Mouse (Mus musculus): ENCODE data around the gene B230104I21Rik. TPM values are rescaled to one million over a fixed set of nuclear protein-coding genes. Genes with fewer than 3 reads are reported as not detected.
A peak's percentile ranks its signal among the peaks of the same experiment; 100 is the strongest.

B230104I21Rik gene
- polyA plus RNA-seq, 1 experiment from 2014 or later = 0.27 TPM

DNA sequence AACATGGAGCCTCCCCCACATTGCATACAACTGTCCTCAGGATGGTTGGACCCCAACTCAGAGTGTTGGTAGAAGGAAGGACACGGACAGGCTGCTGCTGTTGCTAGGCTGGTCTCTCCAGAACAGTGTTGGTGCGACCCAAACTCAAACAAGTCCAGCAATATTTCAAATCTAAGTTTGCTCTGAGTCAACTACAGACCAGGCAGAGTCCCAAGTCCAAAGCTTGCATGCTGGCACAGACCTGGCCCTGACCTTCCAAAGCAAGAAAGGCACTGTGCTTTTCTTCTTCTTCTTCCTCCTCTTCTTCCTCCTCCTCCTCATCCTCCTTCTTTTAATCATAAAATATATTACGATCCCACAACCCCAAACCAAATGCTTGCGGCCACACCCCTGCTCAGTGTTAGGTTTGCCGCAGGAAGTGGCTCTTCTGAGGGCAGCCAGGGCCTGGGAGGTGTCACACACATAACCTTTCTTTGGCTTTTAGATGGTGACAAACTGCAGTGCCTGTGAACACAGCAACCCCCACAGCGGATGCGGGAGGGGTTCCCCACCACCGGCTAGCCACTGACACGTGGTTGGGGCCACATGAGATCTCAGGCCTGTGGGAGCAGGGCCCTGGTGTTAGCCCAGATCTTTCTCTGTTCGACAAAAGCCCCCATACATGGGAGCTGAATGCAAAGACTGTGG is 40.2 kb downstream of the B230104I21Rik start:
- WGBS = 82% methylated on average over 10 of the region's 10 CpGs
- Histone ChIP-seq H3K9ac (ENCODE audit: low read length) (no peak overlapping the region), H3K27me3 (ENCODE audit: control insufficient read depth, insufficient read depth, low read length) (no peaks in the 10 kb centered on the region), H3K36me3 (ENCODE audit: control insufficient read depth, insufficient read depth, low read length) (no peaks in the 10 kb centered on the region), H3K9me3 (ENCODE audit: control insufficient read depth, low read length) (no peaks in the 10 kb centered on the region), H3K27ac (ENCODE audit: low read depth, low read length) (no peak overlapping the region), H3K4me3 (ENCODE audit: low read depth, low read length) (no peak overlapping the region), H3K4me2 (ENCODE audit: low read depth) (no peak overlapping the region), H3K4me1 (ENCODE audit: control insufficient read depth, insufficient read depth, low read length) (peaks cover 10% of the 10 kb centered on the region)
- DNase-seq (ENCODE audit: low spot score) (no peak), ATAC-seq (ENCODE audit: insufficient read depth, low FRiP score, low TSS enrichment) (no peak)

DNA sequence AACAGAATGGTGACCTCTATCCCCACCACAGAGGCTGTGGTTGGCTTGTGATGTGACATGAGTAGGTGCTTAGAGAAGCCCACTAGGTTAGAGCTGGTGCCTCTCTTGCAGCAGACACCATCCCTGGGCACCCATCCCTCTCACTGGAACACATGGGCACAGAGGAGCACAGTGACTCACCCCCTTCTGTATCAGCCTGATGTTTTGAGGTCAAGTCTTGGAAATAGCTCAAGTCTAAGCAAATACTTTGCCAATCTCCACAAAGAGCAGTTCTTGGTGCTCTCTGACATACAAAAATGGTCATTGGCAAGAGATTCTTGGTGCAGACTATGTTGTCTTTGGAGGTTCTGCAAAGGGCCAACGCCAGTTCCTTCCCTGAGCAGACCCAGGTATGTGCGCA is 42.9 kb downstream of the B230104I21Rik start:
- Histone ChIP-seq H3K4me3 (ENCODE audit: low read depth, low read length) (no peak overlapping the region), H3K4me2 (ENCODE audit: low read depth) (no peak overlapping the region), H3K9me3 (ENCODE audit: control insufficient read depth, low read length) (no peaks in the 10 kb centered on the region), H3K36me3 (ENCODE audit: control insufficient read depth, insufficient read depth, low read length) (no peaks in the 10 kb centered on the region), H3K9ac (ENCODE audit: low read length) (no peak overlapping the region), H3K4me1 (ENCODE audit: control insufficient read depth, insufficient read depth, low read length) (no peaks in the 10 kb centered on the region), H3K27me3 (ENCODE audit: control insufficient read depth, insufficient read depth, low read length) (no peaks in the 10 kb centered on the region), H3K27ac (ENCODE audit: low read depth, low read length) (no peak overlapping the region)
- ATAC-seq (ENCODE audit: insufficient read depth, low FRiP score, low TSS enrichment) (no peak), DNase-seq (ENCODE audit: low spot score) (no peak)
- WGBS = 88% methylated on average over 2 of the region's 2 CpGs

DNA sequence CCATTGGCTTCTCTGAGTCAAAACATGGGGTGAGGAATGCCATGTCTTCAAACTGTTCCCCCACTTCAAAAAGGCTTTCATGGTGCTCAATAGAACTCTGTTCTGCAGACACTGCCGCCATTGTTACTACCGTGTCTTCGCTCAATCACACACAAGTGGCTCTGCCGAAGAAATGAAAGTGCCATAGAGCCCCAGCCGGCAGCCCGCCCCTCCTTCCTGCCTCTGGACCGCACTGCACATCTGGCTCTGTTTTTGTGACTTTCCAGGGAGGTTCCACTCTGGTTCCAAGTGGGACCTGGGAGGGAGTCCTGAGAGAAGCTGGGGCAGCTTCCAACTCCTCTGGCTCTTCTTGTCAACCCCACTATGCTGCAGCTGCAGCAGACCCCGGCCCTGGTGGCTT is 49.3 kb downstream of the B230104I21Rik start:
- Histone ChIP-seq H3K9ac (ENCODE audit: low read length) (no peak overlapping the region), H3K27ac (ENCODE audit: low read depth, low read length) (no peak overlapping the region), H3K36me3 (ENCODE audit: control insufficient read depth, insufficient read depth, low read length) (no peaks in the 10 kb centered on the region), H3K4me2 (ENCODE audit: low read depth) (no peak overlapping the region), H3K9me3 (ENCODE audit: control insufficient read depth, low read length) (no peaks in the 10 kb centered on the region), H3K27me3 (ENCODE audit: control insufficient read depth, insufficient read depth, low read length) (0 out of 2 replicates have a peak, but pooled peaks cover 2% of the 10 kb centered on the region), H3K4me1 (ENCODE audit: control insufficient read depth, insufficient read depth, low read length) (peaks cover 17% of the 10 kb centered on the region), H3K4me3 (ENCODE audit: low read depth, low read length) (no peak overlapping the region)
- DNase-seq (ENCODE audit: low spot score) (no peak), ATAC-seq (ENCODE audit: insufficient read depth, low FRiP score, low TSS enrichment) (no peak)
- 62% methylated on average over 8 of the region's 8 CpGs for WGBS

DNA sequence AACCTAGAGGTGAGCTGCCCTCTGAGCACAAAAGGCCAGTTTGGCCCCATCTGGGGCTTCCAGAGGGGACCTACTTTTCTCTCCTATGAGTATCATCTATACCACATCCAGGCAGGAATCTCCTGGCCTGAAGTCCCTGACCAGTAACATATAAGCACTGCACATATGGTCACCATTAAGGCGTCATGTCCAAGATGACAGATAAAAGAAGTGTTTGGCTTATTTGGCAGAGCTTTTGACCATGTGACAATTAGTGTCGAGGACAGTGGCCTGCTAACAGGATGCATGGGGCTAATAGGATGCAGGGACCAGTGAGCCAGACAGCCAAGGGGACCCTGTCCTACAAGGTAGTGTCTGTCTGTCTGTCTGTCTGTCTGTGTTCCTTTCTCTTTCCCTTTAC is 50.0 kb downstream of the B230104I21Rik start:
- H3K27ac ChIP-seq (ENCODE audit: low read depth, low read length) = no peak overlapping the region

DNA sequence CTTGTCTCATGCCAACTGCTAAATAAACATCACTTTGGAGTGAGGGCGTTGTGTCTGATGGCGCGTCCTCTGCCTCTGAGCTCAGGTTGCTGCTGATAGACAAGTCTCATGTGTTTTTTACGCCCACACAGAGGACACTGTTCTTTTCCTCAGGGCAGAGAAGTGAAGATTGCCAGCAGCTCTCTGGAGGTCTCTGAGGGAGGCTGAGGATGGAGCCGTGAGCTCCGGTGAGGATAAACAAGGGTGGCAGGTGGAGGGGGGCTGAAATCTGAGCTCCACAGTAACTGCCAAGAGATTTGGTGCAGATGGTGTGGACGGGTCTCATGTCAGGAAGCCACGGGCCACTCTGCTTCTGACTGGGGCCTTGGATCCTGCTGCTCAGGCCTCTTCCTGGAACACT is 50.9 kb downstream of the B230104I21Rik start:
- DNase-seq (ENCODE audit: low spot score) = no peak
- Histone ChIP-seq H3K27me3 (ENCODE audit: control insufficient read depth, insufficient read depth, low read length) (0 out of 2 replicates have a peak, but pooled peaks cover 2% of the 10 kb centered on the region), H3K4me1 (ENCODE audit: control insufficient read depth, insufficient read depth, low read length) (peaks cover 30% of the 10 kb centered on the region), H3K27ac (ENCODE audit: low read depth, low read length) (no peak overlapping the region), H3K9me3 (ENCODE audit: control insufficient read depth, low read length) (no peaks in the 10 kb centered on the region), H3K9ac (ENCODE audit: low read length) (no peak overlapping the region), H3K4me3 (ENCODE audit: low read depth, low read length) (no peak overlapping the region), H3K4me2 (ENCODE audit: low read depth) (no peak overlapping the region), H3K36me3 (ENCODE audit: control insufficient read depth, insufficient read depth, low read length) (no peaks in the 10 kb centered on the region)
- whole genome bisulfite sequencing = 52% methylated on average over 8 of the region's 8 CpGs
- ATAC-seq (ENCODE audit: insufficient read depth, low FRiP score, low TSS enrichment) = no peak

More for the DNA sequence above, 50.0 kb downstream of the B230104I21Rik start:
- no peaks in the 10 kb centered on the region for H3K36me3 ChIP-seq (ENCODE audit: control insufficient read depth, insufficient read depth, low read length)
- no peak overlapping the region for H3K4me3 ChIP-seq (ENCODE audit: low read depth, low read length)
- no peak overlapping the region for H3K9ac ChIP-seq (ENCODE audit: low read length)
- H3K4me2 ChIP-seq (ENCODE audit: low read depth) = no peak overlapping the region
- no peaks in the 10 kb centered on the region for H3K9me3 ChIP-seq (ENCODE audit: control insufficient read depth, low read length)
- WGBS = 68% methylated on average over 2 of the region's 2 CpGs
- H3K4me1 ChIP-seq (ENCODE audit: control insufficient read depth, insufficient read depth, low read length) = peaks cover 24% of the 10 kb centered on the region
- ATAC-seq (ENCODE audit: insufficient read depth, low FRiP score, low TSS enrichment) (no peak), DNase-seq (ENCODE audit: low spot score) (no peak)
- 0 out of 2 replicates have a peak, but pooled peaks cover 2% of the 10 kb centered on the region for H3K27me3 ChIP-seq (ENCODE audit: control insufficient read depth, insufficient read depth, low read length)

DNA sequence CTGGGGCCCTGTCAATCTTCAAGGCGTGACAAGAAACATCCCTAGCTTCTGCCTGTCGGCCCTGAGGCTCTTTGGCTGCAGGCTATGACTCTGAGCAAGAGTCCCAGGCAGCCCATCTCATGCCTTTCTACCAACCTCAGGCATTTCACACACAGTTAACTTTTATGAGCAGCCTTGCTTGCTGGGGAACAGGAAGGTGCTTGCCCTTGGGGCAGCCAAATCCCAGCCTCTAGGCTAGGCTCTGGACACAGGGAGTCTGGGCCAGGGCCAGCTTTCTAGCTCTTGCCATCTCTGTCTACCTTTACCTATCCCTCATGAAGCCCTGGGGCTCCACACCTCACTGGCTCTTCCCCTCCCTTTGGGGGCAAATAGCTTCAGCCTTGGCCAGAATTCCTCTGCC is 53.7 kb downstream of the B230104I21Rik start:
- H3K9ac ChIP-seq (ENCODE audit: low read length) = peak overlapping the region; percentile 29; the same call in 1 of the 2 replicates
- no peak for ATAC-seq (ENCODE audit: insufficient read depth, low FRiP score, low TSS enrichment)
- 0 out of 2 replicates have a peak overlapping the region, but pooled peaks have one; percentile 64 for H3K27ac ChIP-seq (ENCODE audit: low read depth, low read length)
- H3K4me3 ChIP-seq (ENCODE audit: low read depth, low read length) = no peak overlapping the region
- 69% methylated on average over 2 of the region's 2 CpGs for WGBS
- DNase-seq (ENCODE audit: low spot score) = no peak
- no peaks in the 10 kb centered on the region for H3K36me3 ChIP-seq (ENCODE audit: control insufficient read depth, insufficient read depth, low read length)
- 0 out of 2 replicates have a peak, but pooled peaks cover 2% of the 10 kb centered on the region for H3K27me3 ChIP-seq (ENCODE audit: control insufficient read depth, insufficient read depth, low read length)
- no peak overlapping the region for H3K4me2 ChIP-seq (ENCODE audit: low read depth)
- H3K4me1 ChIP-seq (ENCODE audit: control insufficient read depth, insufficient read depth, low read length) = peaks cover 41% of the 10 kb centered on the region
- no peaks in the 10 kb centered on the region for H3K9me3 ChIP-seq (ENCODE audit: control insufficient read depth, low read length)

DNA sequence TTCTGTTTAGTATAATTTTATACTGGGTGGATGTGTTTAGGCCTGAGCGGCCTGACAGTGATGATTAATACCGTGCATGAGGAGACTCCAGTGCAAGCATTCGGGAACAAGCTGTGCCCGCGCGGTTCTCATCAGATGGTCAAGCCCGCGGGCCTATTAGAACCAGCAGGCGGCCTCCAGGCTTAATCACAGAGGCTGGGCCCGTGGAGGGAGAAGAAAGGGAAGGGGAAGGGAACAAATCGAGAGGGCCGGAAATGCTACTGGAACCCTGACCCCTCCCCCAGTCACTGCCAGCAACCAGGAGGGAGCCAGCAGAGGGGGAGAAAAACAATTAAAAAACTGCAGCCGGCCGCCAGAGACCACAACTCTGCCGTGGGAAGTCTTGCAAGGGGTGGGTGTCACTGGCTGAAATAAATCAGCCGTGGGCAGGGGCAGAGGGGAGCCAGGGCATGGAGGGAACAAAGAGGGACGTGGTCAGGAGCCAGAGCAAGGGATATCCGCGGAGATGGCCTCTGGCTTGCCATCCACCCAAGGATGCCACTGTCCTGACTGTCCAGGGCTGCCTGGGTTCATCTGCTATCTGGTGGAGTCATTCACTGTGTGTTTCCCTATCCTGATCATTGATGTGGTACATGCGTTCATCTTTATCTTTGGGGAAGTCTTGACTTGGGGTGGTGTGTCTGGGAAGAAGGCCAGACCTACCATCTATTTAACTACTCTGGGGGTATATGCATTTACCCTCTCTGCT is 54.6 kb downstream of the B230104I21Rik start:
- 6% methylated on average over 20 of the region's 20 CpGs for WGBS
- H3K27ac ChIP-seq (ENCODE audit: low read depth, low read length) = peak overlapping the region; percentile 64
- no peaks in the 10 kb centered on the region for H3K9me3 ChIP-seq (ENCODE audit: control insufficient read depth, low read length)
- 0 out of 2 replicates have a peak, but pooled peaks cover 2% of the 10 kb centered on the region for H3K27me3 ChIP-seq (ENCODE audit: control insufficient read depth, insufficient read depth, low read length)
- no peak overlapping the region for H3K4me3 ChIP-seq (ENCODE audit: low read depth, low read length)
- ATAC-seq (ENCODE audit: insufficient read depth, low FRiP score, low TSS enrichment) = peak; percentile 78
- DNase-seq (ENCODE audit: low spot score) = peak; percentile 83
- peak overlapping the region; percentile 16; the same call in 1 of the 2 replicates for H3K4me2 ChIP-seq (ENCODE audit: low read depth)
- H3K36me3 ChIP-seq (ENCODE audit: control insufficient read depth, insufficient read depth, low read length) = no peaks in the 10 kb centered on the region
- H3K4me1 ChIP-seq (ENCODE audit: control insufficient read depth, insufficient read depth, low read length) = peaks cover 39% of the 10 kb centered on the region
- peak overlapping the region; percentile 29 for H3K9ac ChIP-seq (ENCODE audit: low read length)

DNA sequence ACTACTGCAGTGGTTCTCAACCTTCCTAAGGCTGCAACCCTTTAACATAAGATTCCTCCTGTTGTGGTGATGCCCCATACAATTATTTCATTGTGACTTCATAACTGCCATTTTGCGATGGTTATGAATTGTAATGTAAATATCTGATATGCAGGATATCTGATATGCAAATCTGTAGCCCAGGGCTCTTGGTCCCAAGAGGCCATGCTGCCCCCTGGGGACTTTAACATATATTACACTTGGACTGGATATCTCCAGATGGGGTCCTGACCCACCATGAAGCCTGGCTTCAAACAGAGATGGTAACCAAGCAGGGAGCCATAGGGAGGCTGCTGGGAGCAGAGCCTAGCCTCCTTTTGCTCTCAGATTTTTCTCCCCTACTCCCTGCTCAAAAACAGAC is 56.7 kb downstream of the B230104I21Rik start:
- Histone ChIP-seq H3K4me3 (ENCODE audit: low read depth, low read length) (no peak overlapping the region), H3K4me1 (ENCODE audit: control insufficient read depth, insufficient read depth, low read length) (peaks cover 31% of the 10 kb centered on the region), H3K36me3 (ENCODE audit: control insufficient read depth, insufficient read depth, low read length) (no peaks in the 10 kb centered on the region), H3K27me3 (ENCODE audit: control insufficient read depth, insufficient read depth, low read length) (0 out of 2 replicates have a peak, but pooled peaks cover under 1% of the 10 kb centered on the region), H3K4me2 (ENCODE audit: low read depth) (no peak overlapping the region), H3K9ac (ENCODE audit: low read length) (no peak overlapping the region), H3K27ac (ENCODE audit: low read depth, low read length) (no peak overlapping the region), H3K9me3 (ENCODE audit: control insufficient read depth, low read length) (no peaks in the 10 kb centered on the region)
- 86% methylated on average over 1 of the region's 1 CpGs for WGBS
- ATAC-seq (ENCODE audit: insufficient read depth, low FRiP score, low TSS enrichment) (no peak), DNase-seq (ENCODE audit: low spot score) (no peak)

Data from neural tube, embryonic 11.5 days (tissue).